Mouse (Mus musculus) embryonic facial prominence, embryonic 13.5 days (tissue): ENCODE measurements around the gene Brd2. TPM values are rescaled to one million over a fixed set of nuclear protein-coding genes. Genes with fewer than 3 reads are reported as not detected.

Source experiments
- ATAC-seq: fragments of 200-750 bp; cut with Nextera tagmentation; 2 replicates; pipeline ENCODE4 v1.8.0; 2017; ENCODE audit warnings: low read depth; ENCODE audit not compliant: insufficient number of reproducible peaks, insufficient read depth, low FRiP score, low TSS enrichment
- H3K27ac ChIP-seq: fragments of 300-500 bp; sonication (generic); 2 replicates; pipeline ENCODE4 v1.5.1; 2015; ENCODE audit warnings: moderate library complexity, mild to moderate bottlenecking, inconsistent platforms
- H3K27me3 ChIP-seq: fragments of 300-500 bp; sonication (generic); 2 replicates; pipeline ENCODE4 v1.6.1; 2015; ENCODE audit warnings: mild to moderate bottlenecking, inconsistent platforms
- H3K36me3 ChIP-seq: fragments of 300-500 bp; sonication (generic); 2 replicates; pipeline ENCODE4 v1.6.1; 2015; ENCODE audit warnings: mild to moderate bottlenecking, inconsistent platforms
- H3K4me1 ChIP-seq: fragments of 300-500 bp; sonication (generic); 2 replicates; pipeline ENCODE4 v1.6.1; 2015; ENCODE audit warnings: inconsistent platforms
- H3K4me2 ChIP-seq: fragments of 300-500 bp; sonication (generic); 2 replicates; pipeline ENCODE4 v1.6.1; 2015; ENCODE audit warnings: moderate library complexity, mild to moderate bottlenecking, inconsistent platforms
- H3K4me3 ChIP-seq: fragments of 300-500 bp; sonication (generic); 2 replicates; pipeline ENCODE4 v1.5.1; 2015; ENCODE audit warnings: mild to moderate bottlenecking, inconsistent platforms
- H3K9ac ChIP-seq: fragments of 300-500 bp; sonication (generic); 2 replicates; pipeline ENCODE4 v1.6.1; 2015; ENCODE audit warnings: mild to moderate bottlenecking, inconsistent platforms
- H3K9me3 ChIP-seq: fragments of 300-500 bp; sonication (generic); 2 replicates; pipeline ENCODE4 v1.6.1; 2016; ENCODE audit warnings: inconsistent platforms
- WGBS: fragments of 180-500 bp; shearing (Covaris S2); methylation state at CpG from one replicate; pipeline ENCODE4 v1.1.7; 2015; ENCODE audit warnings: mixed read lengths; 5-methylcytosine and 5-hydroxymethylcytosine counted together
- polyA plus RNA-seq: library from polyadenylated mRNA; unstranded; fragments of >200 nt; fragmentation: Nextera tagmentation; extraction: Ambion mirVana; gene quantifications from 2 replicates; pipeline ENCODE4 v1.2.1, GENCODE M21; 2015

The Brd2 gene
- polyA plus RNA-seq, 1 experiment from 2014 or later = 122 TPM

GRCm38 (mm10) chr17:34120814-34121171, 1.6 kb downstream of the Brd2 start:
- H3K27ac ChIP-seq = peak overlapping the region; percentile 100
- ATAC-seq = peak; percentile 13
- H3K27me3 ChIP-seq = no peaks in the 10 kb centered on the region
- no peaks in the 10 kb centered on the region for H3K9me3 ChIP-seq
- H3K36me3 ChIP-seq = peaks cover 36% of the 10 kb centered on the region
- peak overlapping the region; percentile 97 for H3K4me3 ChIP-seq
- under 1% methylated on average over 31 of the region's 31 CpGs for WGBS
- H3K4me1 ChIP-seq = peaks cover 29% of the 10 kb centered on the region
- peak overlapping the region; percentile 92 for H3K4me2 ChIP-seq
- peak overlapping the region; percentile 98 for H3K9ac ChIP-seq

GRCm38 (mm10) chr17:34120180-34120723, 2.2 kb downstream of the Brd2 start:
- peak; percentile 7; the same call in 1 of the 2 replicates for ATAC-seq

GRCm38 (mm10) chr17:34119249-34120179, 2.9 kb downstream of the Brd2 start, which contains the start of gene H2-DMa:
Gene H2-DMa, plus strand, starts transcription at chr17:34119541.
- H3K36me3 ChIP-seq = peaks cover 45% of the 10 kb centered on the region
- no peaks in the 10 kb centered on the region for H3K9me3 ChIP-seq
- under 1% methylated on average over 96 of the region's 96 CpGs for WGBS
- H3K4me3 ChIP-seq = peak within 1 kb of the TSS; percentile 97
- H3K4me1 ChIP-seq = peaks cover 30% of the 10 kb centered on the region
- H3K27me3 ChIP-seq = no peaks in the 10 kb centered on the region
- peak; percentile 65 for ATAC-seq
- H3K9ac ChIP-seq = peak within 1 kb of the TSS; percentile 98
- peak within 1 kb of the TSS; percentile 92 for H3K4me2 ChIP-seq
- H3K27ac ChIP-seq = peak within 1 kb of the TSS; percentile 100

More at GRCm38 (mm10) chr17:34120180-34120723, 2.2 kb downstream of the Brd2 start:
- Histone ChIP-seq H3K4me3 (peak overlapping the region; percentile 97), H3K27ac (peak overlapping the region; percentile 100), H3K4me2 (peak overlapping the region; percentile 92), H3K36me3 (peaks cover 37% of the 10 kb centered on the region), H3K9ac (peak overlapping the region; percentile 98), H3K4me1 (peaks cover 30% of the 10 kb centered on the region), H3K9me3 (no peaks in the 10 kb centered on the region), H3K27me3 (no peaks in the 10 kb centered on the region)
- under 1% methylated on average over 38 of the region's 42 CpGs for WGBS

GRCm38 (mm10) chr17:34118873-34119248, 3.6 kb downstream of the Brd2 start:
- H3K27ac ChIP-seq = peak overlapping the region; percentile 100
- H3K4me2 ChIP-seq = peak overlapping the region; percentile 92
- ATAC-seq = peak; percentile 15
- no peaks in the 10 kb centered on the region for H3K9me3 ChIP-seq
- H3K4me1 ChIP-seq = peaks cover 28% of the 10 kb centered on the region
- peak overlapping the region; percentile 98 for H3K9ac ChIP-seq
- no peaks in the 10 kb centered on the region for H3K27me3 ChIP-seq
- 0% methylated on average over 38 of the region's 38 CpGs for WGBS
- peak overlapping the region; percentile 97 for H3K4me3 ChIP-seq
- H3K36me3 ChIP-seq = peaks cover 51% of the 10 kb centered on the region

GRCm38 (mm10) chr17:34118113-34118872, 4.1 kb downstream of the Brd2 start:
- Histone ChIP-seq H3K9ac (peak overlapping the region; percentile 98), H3K4me2 (peak overlapping the region; percentile 92), H3K36me3 (peaks cover 57% of the 10 kb centered on the region), H3K9me3 (no peaks in the 10 kb centered on the region), H3K27ac (peak overlapping the region; percentile 100), H3K27me3 (no peaks in the 10 kb centered on the region), H3K4me3 (peak overlapping the region; percentile 97), H3K4me1 (peaks cover 23% of the 10 kb centered on the region)
- ATAC-seq = no peak
- WGBS = under 1% methylated on average over 57 of the region's 67 CpGs

GRCm38 (mm10) chr17:34117421-34118112, 4.9 kb downstream of the Brd2 start:
- Histone ChIP-seq H3K4me2 (peak overlapping the region; percentile 92), H3K27ac (peak overlapping the region; percentile 100; the same call in 1 of the 2 replicates), H3K4me3 (peak overlapping the region; percentile 97), H3K27me3 (no peaks in the 10 kb centered on the region), H3K4me1 (peaks cover 23% of the 10 kb centered on the region), H3K36me3 (peaks cover 64% of the 10 kb centered on the region), H3K9me3 (no peaks in the 10 kb centered on the region), H3K9ac (peak overlapping the region; percentile 98)
- ATAC-seq = no peak
- WGBS = under 1% methylated on average over 5 of the region's 5 CpGs

- 21% methylated on average over 7 of the region's 7 CpGs for WGBS
- Histone ChIP-seq H3K36me3 (peaks cover 71% of the 10 kb centered on the region), H3K4me2 (peak overlapping the region; percentile 92)
Observed at GRCm38 (mm10) chr17:34116736-34117370, 5.6 kb downstream of the Brd2 start.

GRCm38 (mm10) chr17:34114114-34114513, 8.3 kb downstream of the Brd2 start:
- H3K4me1 ChIP-seq = peaks cover 26% of the 10 kb centered on the region
- no peak overlapping the region for H3K4me2 ChIP-seq
- H3K27me3 ChIP-seq = no peaks in the 10 kb centered on the region
- no peak overlapping the region for H3K27ac ChIP-seq
- 93% methylated on average over 7 of the region's 7 CpGs for WGBS
- H3K4me3 ChIP-seq = no peak overlapping the region
- H3K9ac ChIP-seq = no peak overlapping the region
- H3K36me3 ChIP-seq = peaks cover 99% of the 10 kb centered on the region
- H3K9me3 ChIP-seq = no peaks in the 10 kb centered on the region
- no peak for ATAC-seq

More at GRCm38 (mm10) chr17:34116736-34117370, 5.6 kb downstream of the Brd2 start:
- peak overlapping the region; percentile 97 for H3K4me3 ChIP-seq
- H3K4me1 ChIP-seq = peaks cover 26% of the 10 kb centered on the region
- H3K27ac ChIP-seq = no peak overlapping the region
- H3K9me3 ChIP-seq = no peaks in the 10 kb centered on the region
- H3K27me3 ChIP-seq = no peaks in the 10 kb centered on the region
- no peak for ATAC-seq
- H3K9ac ChIP-seq = peak overlapping the region; percentile 98

- H3K27ac ChIP-seq = peak overlapping the region; percentile 51
- no peak overlapping the region for H3K4me3 ChIP-seq
- no peaks in the 10 kb centered on the region for H3K27me3 ChIP-seq
- H3K4me1 ChIP-seq = peaks cover 9% of the 10 kb centered on the region
- no peak for ATAC-seq
- no peak overlapping the region for H3K4me2 ChIP-seq
- H3K9me3 ChIP-seq = no peaks in the 10 kb centered on the region
- H3K9ac ChIP-seq = 0 out of 2 replicates have a peak overlapping the region, but pooled peaks have one; percentile 27
- 60% methylated on average over 8 of the region's 8 CpGs for WGBS
- H3K36me3 ChIP-seq = peaks cover 65% of the 10 kb centered on the region
Observed at GRCm38 (mm10) chr17:34110309-34110708, 12.1 kb downstream of the Brd2 start.

GRCm38 (mm10) chr17:34109806-34110195, 12.6 kb downstream of the Brd2 start:
- H3K9me3 ChIP-seq = no peaks in the 10 kb centered on the region
- no peak for ATAC-seq
- WGBS = 62% methylated on average over 3 of the region's 3 CpGs
- H3K9ac ChIP-seq = no peak overlapping the region
- peaks cover 5% of the 10 kb centered on the region for H3K4me1 ChIP-seq
- peaks cover 59% of the 10 kb centered on the region for H3K36me3 ChIP-seq
- no peak overlapping the region for H3K4me3 ChIP-seq
- no peaks in the 10 kb centered on the region for H3K27me3 ChIP-seq
- no peak overlapping the region for H3K4me2 ChIP-seq
- peak overlapping the region; percentile 51; the same call in 1 of the 2 replicates for H3K27ac ChIP-seq
